Mouse (Mus musculus): ENCODE results near the gene A030005K14Rik.

Gene A030005K14Rik

DNA sequence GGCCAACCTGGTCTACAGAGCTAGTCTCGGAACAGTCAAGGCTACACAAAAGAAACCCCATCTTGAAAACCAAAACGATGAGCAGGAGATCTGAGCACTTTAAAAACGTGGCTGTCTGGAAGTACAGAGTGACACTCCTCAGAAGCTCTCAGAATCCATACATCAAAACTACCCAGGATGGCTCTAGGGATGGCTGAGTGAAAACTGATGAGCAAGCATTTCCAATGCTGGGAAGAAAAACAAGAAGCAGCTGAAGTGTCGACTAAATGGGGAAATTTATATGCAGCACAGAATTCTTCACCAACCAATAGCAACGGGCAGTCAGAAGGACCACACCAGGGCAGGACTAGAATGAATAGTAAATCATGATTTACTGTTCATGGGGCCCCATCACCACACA is 24.7 kb downstream of the A030005K14Rik start:
- DNase-seq = no peak

DNA sequence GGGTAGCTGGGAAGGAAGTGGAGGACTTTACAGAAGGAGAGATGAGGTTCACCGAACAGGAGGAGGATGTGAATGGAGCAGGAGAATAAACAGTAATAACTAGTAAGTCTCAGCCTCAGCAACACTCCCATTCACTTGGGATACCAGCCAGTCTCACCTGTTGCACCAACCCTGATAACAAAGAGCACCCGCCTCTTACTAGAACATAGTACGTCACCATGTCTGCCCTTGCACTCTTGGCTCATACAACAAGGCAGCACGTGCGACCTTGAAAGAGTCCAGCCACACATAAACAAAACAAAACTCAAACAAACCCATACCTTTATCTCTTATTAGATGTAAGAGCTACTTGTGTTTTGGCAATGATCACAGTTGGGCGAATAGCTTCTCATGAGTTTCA is 26.7 kb downstream of the A030005K14Rik start:
- no peak for DNase-seq

DNA sequence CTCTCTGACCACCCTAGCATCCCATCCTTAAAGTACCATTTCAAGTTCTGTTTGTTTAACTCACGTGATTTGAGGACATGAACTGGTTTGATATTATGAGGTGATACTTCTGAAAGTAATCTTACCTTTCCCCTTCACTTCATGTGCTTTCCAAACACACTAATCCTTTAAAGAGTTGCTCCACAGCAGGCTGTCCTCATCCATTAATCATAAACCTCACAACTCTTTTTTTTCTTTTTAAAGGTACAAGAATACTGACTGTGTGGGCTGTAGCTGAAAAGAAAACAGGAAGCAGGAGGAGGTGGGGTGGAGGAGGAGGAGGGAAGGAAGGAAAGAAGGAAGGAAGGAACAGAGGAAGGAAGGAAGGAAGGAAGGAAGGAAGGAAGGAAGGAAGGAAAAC is 27.2 kb downstream of the A030005K14Rik start:
- DNase-seq = no peak

DNA sequence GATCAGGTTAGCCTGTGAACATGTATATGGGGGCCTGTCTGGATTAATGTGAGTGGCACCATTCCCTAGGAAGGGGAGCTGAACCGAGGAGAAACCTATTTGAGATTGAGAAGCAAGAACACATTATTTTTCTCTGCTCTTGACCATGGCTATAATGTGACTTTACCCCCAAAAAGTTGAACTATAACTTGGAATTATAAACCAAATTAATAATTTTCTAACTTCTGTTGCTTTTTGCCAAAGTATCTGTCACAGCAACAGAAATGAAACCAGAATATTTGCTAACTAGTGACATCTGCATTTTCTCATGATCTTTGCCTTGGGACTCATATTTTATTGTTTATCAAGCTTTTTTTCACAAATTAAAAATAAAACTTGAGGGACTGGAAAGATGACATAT is 42.6 kb downstream of the A030005K14Rik start:
- no peak for DNase-seq

DNA sequence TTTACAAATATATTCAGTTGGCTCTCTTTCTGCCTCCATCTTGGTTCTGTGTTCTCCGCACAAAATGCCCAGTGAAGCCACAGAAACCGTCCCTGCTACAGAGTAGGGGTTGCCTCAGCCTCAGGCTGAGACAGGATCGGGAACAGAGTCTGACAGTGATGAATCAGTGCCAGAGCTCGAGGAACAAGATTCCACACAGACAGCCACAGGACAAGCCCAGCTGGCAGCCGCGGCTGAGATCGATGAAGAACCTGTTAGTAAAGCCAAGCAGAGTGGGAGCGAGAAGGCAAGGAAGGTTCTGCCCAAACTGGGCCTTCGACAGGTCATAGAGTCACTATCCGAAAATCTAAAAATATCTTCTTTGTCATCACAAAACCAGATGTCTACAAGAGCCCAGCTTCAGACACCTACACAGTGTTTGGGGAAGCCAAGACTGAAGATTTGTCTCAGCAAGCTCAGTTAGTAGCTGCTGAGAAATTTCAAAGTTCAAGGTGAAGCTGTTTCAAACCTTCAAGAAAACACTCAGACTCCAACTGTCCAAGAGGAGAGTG is 43.8 kb downstream of the A030005K14Rik start:
- no peak for DNase-seq

DNA sequence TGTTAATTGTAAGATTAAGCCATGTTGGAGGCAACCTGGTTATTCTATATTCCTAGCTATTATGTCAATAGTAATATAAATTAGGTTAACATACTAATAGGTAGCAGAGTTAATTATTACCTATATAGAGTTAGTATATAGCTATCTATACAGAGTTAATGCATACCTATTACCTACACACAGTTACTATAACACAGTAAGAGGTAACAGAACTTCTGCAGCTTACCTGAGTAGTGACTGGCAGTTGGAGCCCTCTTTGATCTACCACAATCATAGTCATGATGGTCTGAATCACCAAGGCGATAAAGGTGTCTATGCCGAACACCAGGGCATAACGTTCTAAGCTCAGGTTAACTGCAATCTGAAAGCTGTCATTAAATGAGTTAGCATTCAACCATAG is 44.7 kb downstream of the A030005K14Rik start:
- DNase-seq = no peak
